Mouse (Mus musculus) layer of hippocampus, adult 2 months (tissue): ENCODE results near the gene Zfp738. TPM values are rescaled to one million over a fixed set of nuclear protein-coding genes. Genes with fewer than 3 reads are reported as not detected.
"Not testable (repeated sequence)": the region's sequence is repeated elsewhere in the genome, so short reads cannot be mapped to it uniquely, and the experiment has no call there.

Source experiments
- DNase-seq, 2 experiments: peaks; one replicate each; pipeline ENCODE4 v3.0.0; 2022; ENCODE audit warnings: low spot score in 2 of 2
- H3K27ac ChIP-seq: fragments of 200-600 bp; 2 replicates; pipeline ENCODE4 v1.8.1; 2022
- H3K4me3 ChIP-seq: fragments of 200-600 bp; 2 replicates; pipeline ENCODE4 v1.8.1; 2022; ENCODE audit warnings: mild to moderate bottlenecking
- CTCF ChIP-seq: fragments of 200-600 bp; conservative IDR thresholded peaks from 2 replicates; pipeline ENCODE4 v1.8.1; 2022; ENCODE audit warnings: antibody characterized with exemption, mild to moderate bottlenecking, moderate library complexity
- long read RNA-seq, 2 experiments: library from polyadenylated mRNA; stranded (forward); transcript quantifications; one replicate each; pipeline ENCODE4 v2.0.0; 2021; ENCODE audit warnings: borderline mapping rate in 2 of 2
- total RNA-seq, 2 experiments: library from RNA; stranded (reverse); gene quantifications; 2 replicates each; pipeline ENCODE4 v1.2.3; 2021

Gene Zfp738
- 10 to 100 TPM; 25.3 to 25.8 TPM for total RNA-seq
- long read RNA-seq, experiment 1, partial matches to known transcripts = 0 of 8 reads
- long read RNA-seq, experiment 1, other reads (novel, unspliced or antisense) = 6 of 8 reads
- long read RNA-seq, experiment 2, full-length matches to known transcripts = 3 of 5 reads
- long read RNA-seq, experiment 2, partial matches to known transcripts = 0 of 5 reads
- long read RNA-seq, experiment 2, other reads (novel, unspliced or antisense) = 2 of 5 reads

GRCm38 (mm10) chr13:67686971-67687370, at the start of gene Zfp738:
TSS of gene Zfp738 (minus strand) at chr13:67687071.
- no peak for DNase-seq
- Histone ChIP-seq H3K4me3 (no peak within 1 kb of the TSS), H3K27ac (no peak within 1 kb of the TSS)
- no peak for TF ChIP-seq CTCF

- H3K4me3 ChIP-seq, DNase-seq, H3K27ac ChIP-seq: not testable (repeated sequence)
Measured at GRCm38 (mm10) chr13:67734391-67734790, 47.5 kb upstream of the Zfp738 start.

GRCm38 (mm10) chr13:67729441-67729840, 42.6 kb upstream of the Zfp738 start:
- peak; percentile 32 to 47 for DNase-seq
- peak overlapping the region; percentile 71 for H3K4me3 ChIP-seq
- peak overlapping the region; percentile 83 for H3K27ac ChIP-seq
- peak; percentile 70 for TF ChIP-seq CTCF

GRCm38 (mm10) chr13:67728641-67729318, 41.9 kb upstream of the Zfp738 start, which contains the start of gene Zfp65:
TSS of gene Zfp65 (minus strand) at chr13:67729173.
- no peak for TF ChIP-seq CTCF
- peak; percentile 57 to 68 for DNase-seq
- H3K4me3 ChIP-seq = peak within 1 kb of the TSS; percentile 71
- peak within 1 kb of the TSS; percentile 83 for H3K27ac ChIP-seq

GRCm38 (mm10) chr13:67728106-67728505, 41.2 kb upstream of the Zfp738 start:
- Histone ChIP-seq H3K27ac (peak overlapping the region; percentile 83), H3K4me3 (peak overlapping the region; percentile 71)
- TF ChIP-seq CTCF = no peak
- no peak for DNase-seq

- H3K27ac ChIP-seq, DNase-seq, H3K4me3 ChIP-seq: not testable (repeated sequence)
Measured at GRCm38 (mm10) chr13:67725331-67725730, 38.5 kb upstream of the Zfp738 start.

GRCm38 (mm10) chr13:67723848-67724479, 37.1 kb upstream of the Zfp738 start:
- no peak for TF ChIP-seq CTCF
- peak overlapping the region; percentile 77 for H3K4me3 ChIP-seq
- peak overlapping the region; percentile 92 for H3K27ac ChIP-seq
- DNase-seq = peak; percentile 90

GRCm38 (mm10) chr13:67683841-67684240, 3.0 kb downstream of the Zfp738 start:
- DNase-seq = not testable (repeated sequence)
- Histone ChIP-seq H3K4me3 (peak overlapping the region; percentile 75), H3K27ac (peak overlapping the region; percentile 87)

GRCm38 (mm10) chr13:67682959-67683735, 3.7 kb downstream of the Zfp738 start:
- peak; percentile 81 to 91 for DNase-seq
- H3K27ac ChIP-seq = peak overlapping the region; percentile 87
- peak overlapping the region; percentile 75 for H3K4me3 ChIP-seq

GRCm38 (mm10) chr13:67674902-67675301, 12.0 kb downstream of the Zfp738 start:
- no peak for DNase-seq
- Histone ChIP-seq H3K4me3 (no peak overlapping the region), H3K27ac (no peak overlapping the region)
- TF ChIP-seq CTCF = no peak

GRCm38 (mm10) chr13:67652496-67652895, 34.4 kb downstream of the Zfp738 start:
- TF ChIP-seq CTCF = no peak
- Histone ChIP-seq H3K27ac (no peak overlapping the region), H3K4me3 (no peak overlapping the region)
- DNase-seq = no peak

GRCm38 (mm10) chr13:67637294-67638007, 49.4 kb downstream of the Zfp738 start, which contains the start of the genes Gm49345 and Zfp729a:
TSS of gene Gm49345 (minus strand) at chr13:67637769.
TSS of gene Zfp729a (minus strand) at chr13:67637791.
- Histone ChIP-seq H3K4me3 (peak within 1 kb of the TSS; percentile 78), H3K27ac (peak within 1 kb of the TSS; percentile 73)
- peak; percentile 55 for TF ChIP-seq CTCF
- peak; percentile 80 to 91 for DNase-seq
